Mouse (Mus musculus): Measurements from ENCODE around the gene Rfpl4.
A peak's percentile ranks its signal among the peaks of the same experiment; 100 is the strongest.
"Not testable (repeated sequence)": the region's sequence is repeated elsewhere in the genome, so short reads cannot be mapped to it uniquely, and the experiment has no call there.

Rfpl4 gene

GRCm38 (mm10) chr7:5116850-5117249 lies at the start of gene Rfpl4:
Gene Rfpl4, minus strand, starts transcription at chr7:5116950.
- no peak for DNase-seq

- not testable (repeated sequence) for DNase-seq
These were observed 32.8 kb upstream of the Rfpl4 start, which contains the start of gene Vmn1r55 for GRCm38 (mm10) chr7:5149570-5149969. Gene Vmn1r55, minus strand, starts transcription at chr7:5149670.

- peak; percentile 70 to 77 for DNase-seq
These were observed 9.0 kb upstream of the Rfpl4 start, which contains the start of gene Rasl2-9 for GRCm38 (mm10) chr7:5125549-5126406. Gene Rasl2-9, minus strand, starts transcription at chr7:5125950.

- no peak for DNase-seq
These were observed 8.3 kb upstream of the Rfpl4 start for GRCm38 (mm10) chr7:5125078-5125477.

- no peak for DNase-seq
These were observed 4.0 kb downstream of the Rfpl4 start for GRCm38 (mm10) chr7:5112701-5113100.

- no peak for DNase-seq
These were observed 7.4 kb downstream of the Rfpl4 start for GRCm38 (mm10) chr7:5109301-5109700.

GRCm38 (mm10) chr7:5108272-5108671 lies 8.5 kb downstream of the Rfpl4 start:
- DNase-seq, result no peak

- DNase-seq, result no peak
These were observed 14.2 kb downstream of the Rfpl4 start for GRCm38 (mm10) chr7:5102564-5102963.

- no peak for DNase-seq
These were observed 15.6 kb downstream of the Rfpl4 start for GRCm38 (mm10) chr7:5101066-5101663.

GRCm38 (mm10) chr7:5099796-5100195 lies 17.0 kb downstream of the Rfpl4 start:
- no peak for DNase-seq

GRCm38 (mm10) chr7:5098769-5099168 lies 18.0 kb downstream of the Rfpl4 start:
- no peak for DNase-seq

- DNase-seq, result no peak
These were observed 23.8 kb downstream of the Rfpl4 start for GRCm38 (mm10) chr7:5092831-5093510.

- no peak for DNase-seq
These were observed 24.4 kb downstream of the Rfpl4 start for GRCm38 (mm10) chr7:5092381-5092780.

- no peak for DNase-seq
These were observed 25.6 kb downstream of the Rfpl4 start for GRCm38 (mm10) chr7:5091008-5091728.

- DNase-seq, result no peak
These were observed 26.9 kb downstream of the Rfpl4 start for GRCm38 (mm10) chr7:5089853-5090252.

- no peak for DNase-seq
These were observed 28.9 kb downstream of the Rfpl4 start for GRCm38 (mm10) chr7:5087886-5088285.

GRCm38 (mm10) chr7:5086921-5087440 lies 29.8 kb downstream of the Rfpl4 start:
- DNase-seq, result no peak

GRCm38 (mm10) chr7:5085512-5085911 lies 31.2 kb downstream of the Rfpl4 start:
- no peak for DNase-seq

- no peak for DNase-seq
These were observed 33.2 kb downstream of the Rfpl4 start for GRCm38 (mm10) chr7:5083325-5084105.

- DNase-seq, result no peak
These were observed 34.8 kb downstream of the Rfpl4 start for GRCm38 (mm10) chr7:5081939-5082338.

GRCm38 (mm10) chr7:5081241-5081640 lies 35.5 kb downstream of the Rfpl4 start:
- no peak for DNase-seq

GRCm38 (mm10) chr7:5080815-5081214 lies 35.9 kb downstream of the Rfpl4 start:
- DNase-seq, result no peak

Measured in cerebellum, postnatal 36 days (tissue).